Mouse (Mus musculus) bone marrow macrophage, adult 2 months (primary cell): ENCODE results near the gene Uvrag. TPM values are rescaled to one million over a fixed set of nuclear protein-coding genes. Genes with fewer than 3 reads are reported as not detected.

ENCODE experiments used
- H3K27ac ChIP-seq: 2 replicates; pipeline ENCODE4 v1.5.1; 2012; ENCODE audit warnings: low read depth, low read length; ENCODE audit not compliant: insufficient read depth
- H3K4me1 ChIP-seq: 2 replicates; pipeline ENCODE4 v1.6.1; 2012; ENCODE audit warnings: low read length; ENCODE audit not compliant: control insufficient read depth, insufficient read depth
- H3K4me3 ChIP-seq: 2 replicates; pipeline ENCODE4 v1.5.1; 2012; ENCODE audit warnings: mild to moderate bottlenecking, low read length, moderate library complexity; ENCODE audit not compliant: insufficient read depth
- CTCF ChIP-seq: IDR thresholded peaks from 2 replicates; pipeline ENCODE4 v1.5.1; 2012; ENCODE audit warnings: low read depth, mild to moderate bottlenecking, low read length, moderate library complexity
- POLR2A ChIP-seq: IDR thresholded peaks from 2 replicates; pipeline ENCODE4 v1.6.1; 2012; ENCODE audit warnings: mild to moderate bottlenecking, low read depth, low read length, borderline replicate concordance
- polyA plus RNA-seq: library from polyadenylated mRNA; stranded (reverse); fragments of >200 nt; gene quantifications from 2 replicates; pipeline ENCODE4 v1.2.4, GENCODE M21; 2012; ENCODE audit not compliant: missing spikeins, insufficient read depth, insufficient read length

The Uvrag gene
- polyA plus RNA-seq, 1 experiment: 61.3 TPM

DNA sequence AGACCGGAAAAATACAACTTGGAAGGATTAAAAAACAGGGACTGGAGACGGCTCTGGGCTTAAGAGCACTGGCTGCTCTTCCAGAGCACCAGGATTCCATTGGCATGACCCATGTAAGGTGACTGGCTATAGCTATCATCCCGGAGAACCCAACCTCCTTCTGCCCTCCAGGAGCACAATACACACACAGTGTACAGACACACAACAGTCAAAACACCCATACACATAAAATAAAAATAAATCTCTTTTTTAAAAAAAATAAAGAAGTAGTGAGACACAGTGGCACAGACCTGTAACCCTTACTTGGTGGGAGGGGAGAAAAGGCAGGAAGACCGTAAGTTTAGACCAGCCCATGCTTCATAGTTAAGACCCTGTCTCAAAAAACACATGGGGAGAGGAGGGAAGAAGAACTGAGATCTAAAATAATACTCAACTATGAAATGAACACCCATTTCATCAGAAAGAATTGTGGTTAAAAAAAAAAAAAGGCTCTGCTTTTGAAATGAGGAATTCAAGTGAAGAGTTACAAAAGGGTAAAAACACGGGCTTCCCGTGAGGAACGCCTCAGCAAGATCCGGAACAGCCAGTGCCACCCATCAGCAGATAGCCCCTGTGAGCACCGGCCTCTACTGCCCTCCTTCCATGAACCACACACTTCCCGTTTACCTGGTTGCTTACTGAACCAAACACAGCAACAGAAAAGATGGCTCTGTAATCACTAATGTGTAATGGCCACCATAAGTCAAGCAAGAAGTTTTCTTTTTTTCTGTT lies 52.2 kb downstream of the Uvrag start:
- Histone ChIP-seq H3K4me3 (no peak overlapping the region), H3K27ac (no peak overlapping the region), H3K4me1 (peaks cover 62% of the 10 kb centered on the region)
- no peak for TF ChIP-seq POLR2A
- no peak for TF ChIP-seq CTCF

DNA sequence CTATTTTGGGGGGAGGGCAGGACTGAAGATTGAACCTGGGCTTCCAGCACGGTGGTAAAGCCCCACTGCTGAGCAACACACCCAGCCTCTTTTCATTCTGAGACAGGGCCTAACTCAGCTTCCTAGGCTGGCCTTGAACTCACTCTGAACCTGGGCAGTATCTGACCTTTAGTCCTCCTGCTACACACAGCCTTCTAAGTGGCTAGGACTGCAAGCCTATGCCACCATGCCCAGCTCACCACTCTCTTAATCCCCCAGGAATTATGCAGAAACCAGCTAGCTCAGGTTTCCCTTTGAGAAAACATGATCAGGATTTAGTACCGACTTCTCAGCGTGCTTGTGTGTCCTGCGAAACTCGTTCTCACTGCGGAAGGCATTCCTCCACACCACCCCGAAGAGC lies 53.4 kb downstream of the Uvrag start:
- Histone ChIP-seq H3K4me1 (peaks cover 56% of the 10 kb centered on the region), H3K4me3 (no peak overlapping the region), H3K27ac (no peak overlapping the region)
- TF ChIP-seq POLR2A (no peak), CTCF (no peak)

DNA sequence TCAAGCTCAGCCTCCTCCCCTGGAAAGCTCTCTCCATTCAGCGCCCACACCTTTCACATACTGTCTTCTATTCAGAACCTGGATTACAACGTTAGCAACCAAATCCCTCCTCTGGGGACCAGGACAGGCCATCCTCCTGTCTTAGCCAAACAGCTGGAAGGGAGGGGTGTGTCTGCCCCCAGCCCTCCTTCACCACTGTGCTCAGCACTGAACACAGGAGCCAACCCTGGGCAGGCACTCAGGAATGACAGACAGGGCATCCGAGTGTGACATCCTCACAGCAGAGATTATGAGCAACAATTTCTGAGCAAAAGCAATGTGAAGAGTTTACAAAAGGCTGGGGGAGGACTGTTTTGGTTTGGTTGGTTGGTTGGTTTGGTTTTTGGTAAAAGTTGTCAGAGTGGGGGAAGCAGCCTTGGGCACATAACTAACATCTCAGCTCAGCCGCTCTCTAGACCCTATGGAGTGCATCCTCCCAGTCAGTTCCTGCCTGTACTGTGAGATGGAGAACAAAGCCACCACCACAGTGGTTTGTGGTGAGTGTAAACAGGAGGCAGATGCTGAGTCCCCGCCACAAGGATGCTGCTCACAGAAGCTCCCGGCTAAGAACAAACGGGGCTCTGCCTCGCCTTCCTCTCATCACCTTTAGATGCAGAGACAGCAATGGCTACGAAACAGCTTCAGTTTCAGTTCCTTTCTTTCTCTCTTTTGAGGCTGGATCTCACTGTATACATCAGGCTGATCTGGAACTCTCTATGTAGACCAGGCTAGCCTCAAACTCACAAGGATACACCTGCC lies 54.1 kb downstream of the Uvrag start:
- Histone ChIP-seq H3K4me3 (no peak overlapping the region), H3K4me1 (peaks cover 49% of the 10 kb centered on the region), H3K27ac (no peak overlapping the region)
- no peak for TF ChIP-seq CTCF
- no peak for TF ChIP-seq POLR2A

DNA sequence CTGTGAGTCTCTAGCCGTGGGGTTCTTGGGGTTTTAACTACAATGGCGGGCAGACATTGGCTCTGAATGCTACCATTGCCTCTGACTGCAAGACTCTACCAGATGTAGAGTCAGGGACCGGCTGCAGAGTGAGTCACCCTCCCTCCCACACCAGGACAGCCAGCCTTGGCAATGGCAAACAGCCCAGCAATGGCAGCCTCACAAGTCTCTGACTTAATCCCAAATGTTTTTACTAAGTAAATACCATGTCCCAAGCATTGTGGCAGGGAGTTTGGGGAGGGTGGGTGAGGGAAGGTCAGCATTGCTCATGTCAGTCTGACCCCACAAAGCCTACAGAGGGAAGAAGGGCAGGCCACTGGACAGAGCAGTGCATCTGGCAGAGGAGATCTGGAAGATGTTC lies 55.7 kb downstream of the Uvrag start:
- no peak overlapping the region for H3K27ac ChIP-seq
- no peak overlapping the region for H3K4me3 ChIP-seq
- TF ChIP-seq CTCF: no peak
- TF ChIP-seq POLR2A: no peak
- peaks cover 40% of the 10 kb centered on the region for H3K4me1 ChIP-seq

DNA sequence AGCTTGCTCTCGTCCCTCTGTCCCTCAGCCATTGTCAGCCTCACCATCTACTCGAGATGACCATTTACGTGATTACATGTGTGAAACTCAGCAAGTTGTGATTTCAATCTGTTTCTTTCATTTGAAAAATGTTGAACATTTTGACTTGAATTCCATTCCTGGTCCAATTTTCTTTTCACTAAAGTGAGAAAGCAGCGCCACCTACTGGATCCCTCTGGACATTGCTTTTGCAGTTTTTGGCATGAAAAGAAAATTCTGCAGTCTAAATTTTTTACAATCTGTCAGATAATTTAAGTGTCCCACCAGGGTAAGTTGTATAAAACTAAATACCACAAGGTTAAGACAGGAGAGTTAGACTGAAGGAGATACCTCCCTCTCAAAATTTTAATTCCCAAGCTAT lies 61.4 kb downstream of the Uvrag start:
- TF ChIP-seq CTCF (no peak), POLR2A (no peak)

DNA sequence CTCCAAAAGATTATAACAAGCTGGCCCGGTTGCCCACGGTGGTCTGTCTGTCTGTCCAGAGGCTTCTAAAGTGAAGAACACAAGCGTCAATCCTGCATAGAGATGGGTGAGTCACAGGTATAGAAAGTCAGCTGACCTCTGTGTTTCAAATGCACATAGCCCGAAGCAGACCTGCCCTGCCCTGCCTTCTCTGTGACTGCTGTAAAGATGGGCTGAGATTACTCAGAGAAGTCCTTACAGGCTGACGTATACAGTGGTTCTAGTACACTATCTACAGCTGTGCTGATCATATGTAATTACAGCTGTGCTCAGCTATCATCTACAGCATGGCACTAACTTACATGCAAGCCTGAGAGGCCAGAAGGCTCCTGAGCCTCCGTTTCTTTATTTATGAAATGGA lies 62.1 kb downstream of the Uvrag start:
- TF ChIP-seq POLR2A: no peak
- TF ChIP-seq CTCF: no peak
- H3K27ac ChIP-seq: no peak overlapping the region
- no peaks in the 10 kb centered on the region for H3K4me1 ChIP-seq
- no peak overlapping the region for H3K4me3 ChIP-seq

More for the DNA sequence above, 61.4 kb downstream of the Uvrag start:
- H3K27ac ChIP-seq: no peak overlapping the region
- no peaks in the 10 kb centered on the region for H3K4me1 ChIP-seq
- no peak overlapping the region for H3K4me3 ChIP-seq

DNA sequence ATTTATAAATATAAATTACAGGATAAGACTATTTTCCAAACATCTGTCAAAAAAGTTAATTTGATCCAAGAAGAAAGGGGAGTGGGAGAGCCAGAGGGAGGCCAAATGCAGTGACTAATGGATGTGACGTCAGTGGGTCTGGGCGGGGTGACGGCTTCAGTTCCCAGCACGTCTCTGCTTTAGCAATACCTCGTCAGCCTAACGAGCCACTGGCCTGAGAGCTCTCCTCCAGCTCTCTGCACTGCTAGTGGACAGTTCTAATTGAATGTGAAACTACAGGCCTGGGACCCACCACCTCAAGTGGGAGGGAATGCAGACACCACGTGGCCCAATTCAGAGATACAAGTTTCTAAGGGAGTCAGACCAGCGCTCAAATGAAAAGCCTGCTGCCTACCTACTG lies 63.7 kb downstream of the Uvrag start:
- no peaks in the 10 kb centered on the region for H3K4me1 ChIP-seq

DNA sequence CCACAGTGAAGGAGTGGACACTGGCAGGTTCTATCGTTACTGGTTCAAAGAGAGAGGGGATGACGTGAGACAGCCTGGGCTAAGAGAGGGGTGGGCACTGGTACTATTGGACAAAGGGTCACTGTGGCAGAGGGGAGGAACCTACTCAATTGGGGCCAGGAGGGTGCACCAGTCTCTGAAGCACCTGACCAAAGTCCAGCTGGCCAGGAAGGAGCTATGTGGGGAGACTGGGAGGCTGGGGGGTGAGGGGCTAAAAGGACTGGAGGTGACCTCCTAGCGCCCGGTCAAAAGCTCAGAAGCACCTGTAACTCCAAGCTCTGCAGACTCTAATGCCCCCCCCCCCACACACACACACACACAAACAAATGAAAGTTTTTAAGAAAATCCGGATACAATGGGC lies 65.8 kb downstream of the Uvrag start:
- TF ChIP-seq POLR2A (no peak), CTCF (no peak)
- H3K4me1 ChIP-seq: no peaks in the 10 kb centered on the region

More for the DNA sequence above, 63.7 kb downstream of the Uvrag start:
- no peak overlapping the region for H3K27ac ChIP-seq
- TF ChIP-seq CTCF (no peak), POLR2A (no peak)
- H3K4me3 ChIP-seq: no peak overlapping the region

DNA sequence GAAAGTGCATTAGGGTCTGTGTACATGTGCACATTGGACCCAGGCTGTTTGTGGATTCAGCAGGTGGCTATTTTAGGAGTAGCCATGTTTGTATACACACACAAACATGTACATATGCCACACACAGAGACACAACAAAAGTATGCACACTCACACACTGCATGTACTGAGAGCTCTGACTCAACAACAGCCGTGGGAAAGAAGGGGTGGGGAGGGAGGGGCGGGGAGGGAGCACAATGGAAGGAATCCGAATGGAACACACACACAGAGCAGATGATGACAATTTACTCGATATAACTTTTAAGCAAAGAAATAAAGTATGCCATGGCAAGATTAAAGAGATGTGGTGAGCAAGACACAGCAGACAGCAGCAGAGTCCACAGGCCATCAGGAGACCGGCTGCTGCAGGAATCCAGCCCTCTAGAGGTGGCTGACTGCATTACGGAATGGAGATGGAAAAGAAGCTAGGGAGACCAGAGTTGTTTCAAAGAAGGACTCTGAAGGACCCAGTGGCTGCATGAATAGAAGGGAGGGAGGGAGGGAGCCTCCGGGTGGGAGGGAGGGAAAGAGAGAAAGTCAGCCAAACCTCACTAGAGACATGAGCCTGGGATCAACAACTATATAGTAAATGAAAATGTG lies 67.1 kb downstream of the Uvrag start:
- H3K27ac ChIP-seq: no peak overlapping the region
- TF ChIP-seq POLR2A: no peak
- TF ChIP-seq CTCF: no peak
- no peaks in the 10 kb centered on the region for H3K4me1 ChIP-seq
- H3K4me3 ChIP-seq: no peak overlapping the region

More for the DNA sequence above, 65.8 kb downstream of the Uvrag start:
- Histone ChIP-seq H3K27ac (no peak overlapping the region), H3K4me3 (no peak overlapping the region)
